Comparison of ENCODE assay signal across 27 mouse cellular contexts in the genomic region with DNA sequence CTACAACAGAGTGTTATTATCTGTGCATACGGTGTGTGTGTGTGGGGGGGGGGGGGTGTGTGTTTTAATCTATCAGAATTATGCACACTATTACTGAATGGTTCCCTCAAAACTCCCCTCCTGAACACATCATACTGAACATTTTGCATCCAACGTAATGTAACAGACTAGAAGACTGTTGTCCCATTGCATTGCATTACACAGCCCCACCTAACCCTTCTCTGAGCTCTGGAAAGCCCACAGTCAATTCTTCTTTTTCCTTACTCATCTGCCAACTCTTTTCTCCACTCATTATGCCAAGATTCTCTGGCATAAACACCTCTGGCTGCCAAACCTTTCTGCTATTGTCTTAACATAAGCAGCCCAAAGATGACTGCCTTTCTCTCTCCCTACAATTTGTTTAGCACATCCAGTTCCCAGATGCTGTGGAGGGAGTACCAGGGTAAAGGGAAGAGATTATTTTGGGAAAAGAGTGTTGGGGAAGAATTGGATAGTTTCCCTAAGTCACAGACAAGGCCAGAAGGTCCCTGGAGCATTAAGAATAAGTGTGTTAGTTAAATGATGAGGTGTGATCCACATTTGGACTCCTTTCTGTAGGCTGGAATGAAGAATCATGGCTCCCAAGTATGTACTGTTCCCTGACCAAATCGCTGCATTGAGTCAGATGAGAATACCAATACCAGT. TPM values are rescaled to one million over a fixed set of nuclear protein-coding genes. Genes with fewer than 3 reads are reported as not detected.
A peak's percentile ranks its signal among the peaks of the same experiment; 100 is the strongest.
DNase-seq lines count a peak whose midpoint lies in the region; ATAC-seq and TF ChIP-seq lines count a peak whose summit lies in the region.
"Had no signal": no experiment of that assay in that cellular context is flagged by ENCODE, and none has a peak within 500 bp of the region (broad histone marks: within the 10 kb centered on the region; RNA-seq: fewer than 3 reads in every experiment).

No protein-coding gene starts in this region.

- DNase-seq in lung, adult 18-20 months: no peak
- peak; percentile 84 for DNase-seq in lung, postnatal 0 days (ENCODE audit: low spot score)
- no peak for DNase-seq in lung, postnatal 25 days (ENCODE audit: low spot score)
- peak; percentile 51 for DNase-seq in midbrain, embryonic 11.5 days (ENCODE audit: low spot score, missing footprints)
- no peak for DNase-seq in midbrain, embryonic 14.5 days
- DNase-seq in lung, postnatal 36 days: peak; percentile 29
- DNase-seq: adrenal gland, adult 2 months; adrenal gland, postnatal 10 days; adrenal gland, postnatal 25 days; cerebellum, adult 11 months; cerebellum, adult 18-20 months; cerebellum, adult 8-10 months; cerebellum, adult 9-11 months; cerebellum, postnatal 14 days; cerebellum, postnatal 36 days; embryo, embryonic 11 days had no signal

- H3K36me3 ChIP-seq in lung, embryonic 15.5 days: no peaks in the 10 kb centered on the region
- H3K36me3 ChIP-seq in lung, postnatal 0 days (ENCODE audit: insufficient read depth, low read length): no peaks in the 10 kb centered on the region
- H3K36me3 ChIP-seq in midbrain, embryonic 11.5 days (ENCODE audit: control insufficient read depth, insufficient read depth, low read length): no peaks in the 10 kb centered on the region
- H3K36me3 ChIP-seq in midbrain, embryonic 14.5 days (ENCODE audit: control insufficient read depth, insufficient read depth, low read length): no peaks in the 10 kb centered on the region
- H3K36me3 ChIP-seq: embryonic facial prominence, embryonic 13.5 days; embryonic facial prominence, embryonic 15.5 days; forebrain, embryonic 10.5 days; forebrain, embryonic 12.5 days had no signal

- H3K9ac ChIP-seq in lung, embryonic 15.5 days: no peak overlapping the region
- H3K9ac ChIP-seq in lung, postnatal 0 days (replicated peaks; ENCODE audit: low read depth): no peak overlapping the region
- no peak overlapping the region for H3K9ac ChIP-seq in midbrain, embryonic 11.5 days (ENCODE audit: low read length)
- H3K9ac ChIP-seq in midbrain, embryonic 14.5 days (replicated peaks; ENCODE audit: low read length): no peak overlapping the region
- H3K9ac ChIP-seq: embryonic facial prominence, embryonic 13.5 days; embryonic facial prominence, embryonic 15.5 days; forebrain, embryonic 12.5 days had no signal

- no peaks in the 10 kb centered on the region for H3K9me3 ChIP-seq in lung, embryonic 15.5 days
- H3K9me3 ChIP-seq in lung, postnatal 0 days (ENCODE audit: low read length): no peaks in the 10 kb centered on the region
- no peaks in the 10 kb centered on the region for H3K9me3 ChIP-seq in midbrain, embryonic 11.5 days (ENCODE audit: control insufficient read depth, low read length)
- no peaks in the 10 kb centered on the region for H3K9me3 ChIP-seq in midbrain, embryonic 14.5 days (ENCODE audit: control insufficient read depth, low read length)
- H3K9me3 ChIP-seq: embryonic facial prominence, embryonic 13.5 days; embryonic facial prominence, embryonic 15.5 days; forebrain, embryonic 10.5 days; forebrain, embryonic 12.5 days had no signal

- no peak for TF ChIP-seq CTCF in lung, postnatal 0 days (IDR thresholded peaks at IDR 0.05)

- 63% methylated on average over 3 of the region's 3 CpGs for WGBS in lung, embryonic 15.5 days
- WGBS in lung, postnatal 0 days: 65% methylated on average over 3 of the region's 3 CpGs
- WGBS in midbrain, embryonic 11.5 days: 87% methylated on average over 3 of the region's 3 CpGs
- 91% methylated on average over 3 of the region's 3 CpGs for WGBS in midbrain, embryonic 14.5 days

- H3K4me1 ChIP-seq in lung, embryonic 15.5 days: 0 out of 2 replicates have a peak, but pooled peaks cover 6% of the 10 kb centered on the region
- no peaks in the 10 kb centered on the region for H3K4me1 ChIP-seq in lung, postnatal 0 days (ENCODE audit: insufficient read depth, low read depth, low read length)
- H3K4me1 ChIP-seq in midbrain, embryonic 11.5 days (ENCODE audit: control insufficient read depth, insufficient read depth, low read length): no peaks in the 10 kb centered on the region
- H3K4me1 ChIP-seq in midbrain, embryonic 14.5 days (ENCODE audit: control insufficient read depth, insufficient read depth, low read length): no peaks in the 10 kb centered on the region
- H3K4me1 ChIP-seq: embryonic facial prominence, embryonic 13.5 days; embryonic facial prominence, embryonic 15.5 days; forebrain, embryonic 10.5 days; forebrain, embryonic 12.5 days had no signal

- peak; percentile 58 for TF ChIP-seq EP300 in lung, postnatal 0 days (IDR thresholded peaks at IDR 0.05)

- no peak overlapping the region for H3K4me2 ChIP-seq in lung, embryonic 15.5 days
- no peak overlapping the region for H3K4me2 ChIP-seq in lung, postnatal 0 days (replicated peaks; ENCODE audit: low read depth, low read length)
- H3K4me2 ChIP-seq in midbrain, embryonic 11.5 days: no peak overlapping the region
- H3K4me2 ChIP-seq in midbrain, embryonic 14.5 days (ENCODE audit: low read length): no peak overlapping the region
- H3K4me2 ChIP-seq: embryonic facial prominence, embryonic 13.5 days; embryonic facial prominence, embryonic 15.5 days; forebrain, embryonic 12.5 days had no signal

- peak; percentile 73; the same call in 1 of the 2 replicates for ATAC-seq in lung, embryonic 15.5 days (ENCODE audit: borderline replicate concordance, extremely low read depth, low FRiP score, low TSS enrichment)
- peak; percentile 83 for ATAC-seq in lung, postnatal 0 days
- no peak for ATAC-seq in midbrain, embryonic 11.5 days (ENCODE audit: low FRiP score)
- ATAC-seq in midbrain, embryonic 14.5 days (ENCODE audit: low FRiP score, low TSS enrichment): no peak
- no peak for ATAC-seq in granulocyte monocyte progenitor cell, adult 5-6 weeks (replicated peaks; ENCODE audit: poor library complexity, severe bottlenecking)
- ATAC-seq: forebrain, embryonic 14.5 days; forebrain, embryonic 16.5 days had no signal

- H3K4me3 ChIP-seq in lung, embryonic 15.5 days: no peak overlapping the region
- H3K4me3 ChIP-seq in lung, postnatal 0 days (ENCODE audit: low read depth, low read length): no peak overlapping the region
- no peak overlapping the region for H3K4me3 ChIP-seq in midbrain, embryonic 11.5 days (ENCODE audit: low read depth, low read length)
- H3K4me3 ChIP-seq in midbrain, embryonic 14.5 days (replicated peaks; ENCODE audit: low read depth, low read length): no peak overlapping the region
- H3K4me3 ChIP-seq: embryonic facial prominence, embryonic 13.5 days; embryonic facial prominence, embryonic 15.5 days; erythroblast, embryonic 14.5 days; forebrain, embryonic 10.5 days; forebrain, embryonic 12.5 days had no signal

- no peaks in the 10 kb centered on the region for H3K27me3 ChIP-seq in lung, embryonic 15.5 days
- no peaks in the 10 kb centered on the region for H3K27me3 ChIP-seq in lung, postnatal 0 days (replicated peaks; ENCODE audit: insufficient read depth, low read length)
- no peaks in the 10 kb centered on the region for H3K27me3 ChIP-seq in midbrain, embryonic 11.5 days (ENCODE audit: control insufficient read depth, insufficient read depth, low read length)
- no peaks in the 10 kb centered on the region for H3K27me3 ChIP-seq in midbrain, embryonic 14.5 days (ENCODE audit: control insufficient read depth, insufficient read depth, low read length)
- H3K27me3 ChIP-seq: embryonic facial prominence, embryonic 13.5 days; embryonic facial prominence, embryonic 15.5 days; forebrain, embryonic 12.5 days had no signal

- H3K27ac ChIP-seq in lung, embryonic 15.5 days: peak overlapping the region; percentile 48; the same call in 1 of the 2 replicates
- 0 out of 2 replicates have a peak overlapping the region, but pooled peaks have one; percentile 20 for H3K27ac ChIP-seq in lung, postnatal 0 days (ENCODE audit: low read length)
- no peak overlapping the region for H3K27ac ChIP-seq in midbrain, embryonic 11.5 days (ENCODE audit: low read depth, low read length)
- no peak overlapping the region for H3K27ac ChIP-seq in midbrain, embryonic 14.5 days (replicated peaks; ENCODE audit: low read depth, low read length)
- H3K27ac ChIP-seq: embryonic facial prominence, embryonic 13.5 days; embryonic facial prominence, embryonic 15.5 days; forebrain, embryonic 10.5 days; forebrain, embryonic 12.5 days had no signal

RNA-seq across cellular contexts. Expression of gene Ptger2, which starts 12.2 kb away (rescaled TPM):
- polyA plus RNA-seq in lung, embryonic 15.5 days (2015; fragmentation: Nextera tagmentation; extraction: Ambion mirVana): 4.1 and 4.5 TPM in 2 replicates
- polyA plus RNA-seq in lung, postnatal 0 days (2015; fragmentation: Nextera tagmentation; extraction: Ambion mirVana): 13.6 and 13.9 TPM in 2 replicates
- polyA plus RNA-seq in midbrain, embryonic 11.5 days (2014; fragmentation: Nextera tagmentation; extraction: Ambion mirVana): 0.12 TPM in 1 of 2 replicates, not detected in the other
- 0.78 and 0.84 TPM in 2 replicates for polyA plus RNA-seq in midbrain, embryonic 14.5 days (2014; fragmentation: Nextera tagmentation; extraction: Ambion mirVana)
- total RNA-seq in granulocyte monocyte progenitor cell, adult 5-6 weeks (2014; fragmentation: Nextera tagmentation): 5.2 and 5.4 TPM in 2 replicates
- 3.1 and 3.5 TPM in 2 replicates for total RNA-seq in granulocyte monocyte progenitor cell, adult 5-6 weeks (2017)
- total RNA-seq: MEL had no signal
- polyA plus RNA-seq: C2C12; forebrain, embryonic 10.5 days had no signal

Comparison
In these comparisons a context has a peak if more than half of its experiments do, and no peak if none do; other contexts are left out.
1. DNase-seq: peak in lung, postnatal 0 days (single experiment), midbrain, embryonic 11.5 days (single experiment) and lung, postnatal 36 days (single experiment); none in lung, adult 18-20 months (0 of 2), lung, postnatal 25 days (single experiment) and midbrain, embryonic 14.5 days (single experiment).
2. ATAC-seq: peak in lung, embryonic 15.5 days (single experiment) and lung, postnatal 0 days (single experiment); none in midbrain, embryonic 11.5 days (single experiment), midbrain, embryonic 14.5 days (single experiment) and granulocyte monocyte progenitor cell, adult 5-6 weeks (single experiment).
3. H3K27ac ChIP-seq: peak in lung, embryonic 15.5 days (single experiment) and lung, postnatal 0 days (single experiment); none in midbrain, embryonic 11.5 days (single experiment) and midbrain, embryonic 14.5 days (single experiment).